ENCODE assay signal across 8 mouse cellular contexts in the genomic region with DNA sequence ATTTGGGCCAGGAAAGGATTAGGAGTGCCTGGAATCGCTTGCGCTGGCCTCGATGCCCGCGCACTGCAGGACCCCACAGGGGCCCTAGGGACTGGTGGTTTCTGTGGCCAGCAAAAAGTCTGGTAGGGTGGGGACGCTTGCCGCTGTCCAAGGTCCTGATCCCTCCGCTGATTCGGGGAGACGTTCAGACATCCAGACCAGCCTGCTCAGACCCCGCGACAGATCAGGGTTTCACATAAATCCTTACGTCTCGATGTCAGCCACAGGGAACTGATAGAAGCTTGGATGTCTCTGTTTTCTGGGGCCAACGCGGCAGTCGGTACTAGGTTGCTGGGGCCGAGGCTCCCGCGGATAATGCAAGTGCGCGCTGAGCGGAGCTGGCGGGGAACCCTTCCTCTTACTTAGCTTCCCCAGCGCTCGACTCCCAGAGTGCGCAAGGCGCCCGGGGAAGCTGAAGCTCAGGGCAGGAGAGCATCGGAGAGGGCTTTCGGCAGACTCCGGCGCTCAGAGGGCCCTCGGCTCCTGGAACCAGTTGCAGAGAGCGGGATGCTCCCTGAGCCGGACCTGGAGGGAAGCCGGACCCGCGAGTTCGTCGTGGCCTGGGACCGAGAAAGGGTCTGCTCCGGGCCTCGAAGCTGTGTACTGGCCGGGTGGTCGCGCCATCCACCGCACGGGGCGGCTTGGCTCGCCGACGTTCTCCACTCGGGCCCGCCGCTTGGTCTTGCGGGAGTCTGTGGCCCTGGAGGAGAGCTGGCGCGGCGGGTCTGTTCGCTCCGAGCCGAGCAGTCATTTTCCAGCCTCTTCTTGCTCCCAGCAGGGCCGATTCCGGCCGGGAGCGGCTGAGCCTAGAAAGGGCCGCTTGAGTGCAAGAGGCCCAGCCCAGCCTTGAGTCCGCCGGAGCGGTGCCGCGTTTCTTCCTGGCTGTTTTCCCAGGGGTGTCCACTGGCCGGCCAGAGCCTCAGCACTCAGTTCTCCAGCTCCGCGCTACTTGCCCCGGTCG. TPM values are rescaled to one million over a fixed set of nuclear protein-coding genes. Genes with fewer than 3 reads are reported as not detected.
DNase-seq lines count a peak whose midpoint lies in the region; ATAC-seq and TF ChIP-seq lines count a peak whose summit lies in the region.
"Had no signal": no experiment of that assay in that cellular context is flagged by ENCODE, and none has a peak within 500 bp of the region (broad histone marks: within the 10 kb centered on the region; RNA-seq: fewer than 3 reads in every experiment).

No protein-coding gene starts in this region.

- peak; percentile 37 for DNase-seq in G1E (ENCODE audit: low spot score)
- peak; percentile 89 for DNase-seq in adrenal gland, postnatal 10 days
- peak; percentile 92 for DNase-seq in forelimb bud, embryonic 11.5 days (ENCODE audit: low read depth, low spot score)
- DNase-seq in hindbrain, postnatal 0 days (ENCODE audit: low spot score) = peak; percentile 58
- DNase-seq in liver = peak; percentile 77

- H3ac ChIP-seq in myocyte (ENCODE audit: control insufficient read depth, insufficient read length) = no peak overlapping the region

- H3K27me3 ChIP-seq in G1E (ENCODE audit: insufficient read depth, low read length) (peaks cover 2% of the 10 kb centered on the region), myocyte (ENCODE audit: control insufficient read depth, insufficient read depth, insufficient read length) (peaks cover 76% of the 10 kb centered on the region)
- peaks cover 51% of the 10 kb centered on the region for H3K27me3 ChIP-seq in hindbrain, postnatal 0 days (ENCODE audit: insufficient read depth, low read length)
- H3K27me3 ChIP-seq in stomach, embryonic 16.5 days (ENCODE audit: control insufficient read depth, insufficient read depth, low read length) = peaks cover 70% of the 10 kb centered on the region

- peak overlapping the region; percentile 24; the same call in 1 of the 2 replicates for H3K9ac ChIP-seq in hindbrain, postnatal 0 days (replicated peaks; ENCODE audit: low read length)
- no peak overlapping the region for H3K9ac ChIP-seq in stomach, embryonic 16.5 days (ENCODE audit: low read length)

- TF ChIP-seq POLR2A in myocyte (IDR thresholded peaks at IDR 0.05; ENCODE audit: insufficient read length, low read depth) = no peak

- no peak for ATAC-seq in G1E (ENCODE audit: extremely low read depth, insufficient number of reproducible peaks, low FRiP score, poor library complexity, severe bottlenecking)
- peak; percentile 46; the same call in 1 of the 2 replicates for ATAC-seq in hindbrain, postnatal 0 days
- ATAC-seq in stomach, embryonic 16.5 days (ENCODE audit: insufficient read depth, low FRiP score) = peak; percentile 58; the same call in 1 of the 2 replicates

- under 1% methylated on average over 78 of the region's 78 CpGs for WGBS in hindbrain, postnatal 0 days
- under 1% methylated on average over 78 of the region's 78 CpGs for WGBS in stomach, embryonic 16.5 days

- H3K36me3 ChIP-seq in G1E (replicated peaks) (no peaks in the 10 kb centered on the region), myocyte (ENCODE audit: control insufficient read depth, insufficient read depth) (no peaks in the 10 kb centered on the region)
- H3K36me3 ChIP-seq in hindbrain, postnatal 0 days (ENCODE audit: insufficient read depth, low read length) = no peaks in the 10 kb centered on the region
- H3K36me3 ChIP-seq in stomach, embryonic 16.5 days (ENCODE audit: control insufficient read depth, insufficient read depth, low read length) = no peaks in the 10 kb centered on the region

- H3K79me2 ChIP-seq in myocyte (ENCODE audit: control insufficient read depth, insufficient read depth) = no peaks in the 10 kb centered on the region

- no peaks in the 10 kb centered on the region for H3K4me1 ChIP-seq in G1E (ENCODE audit: insufficient read depth, low read depth, low read length)
- H3K4me1 ChIP-seq in hindbrain, postnatal 0 days (ENCODE audit: insufficient read depth, low read length) = peaks cover 3% of the 10 kb centered on the region; the same call in 1 of the 2 replicates
- H3K4me1 ChIP-seq in stomach, embryonic 16.5 days (ENCODE audit: control insufficient read depth, insufficient read depth, low read length) = peaks cover 3% of the 10 kb centered on the region; the same call in 1 of the 2 replicates

- peaks cover 33% of the 10 kb centered on the region for H3K9me3 ChIP-seq in G1E (replicated peaks)
- no peaks in the 10 kb centered on the region for H3K9me3 ChIP-seq in hindbrain, postnatal 0 days (ENCODE audit: low read length)
- H3K9me3 ChIP-seq in stomach, embryonic 16.5 days (replicated peaks; ENCODE audit: control insufficient read depth, low read length) = no peaks in the 10 kb centered on the region

- peak overlapping the region; percentile 56 for H3K4me2 ChIP-seq in hindbrain, postnatal 0 days (ENCODE audit: low read depth, low read length)
- no peak overlapping the region for H3K4me2 ChIP-seq in myocyte (ENCODE audit: low read depth)
- peak overlapping the region; percentile 39 for H3K4me2 ChIP-seq in stomach, embryonic 16.5 days (ENCODE audit: low read depth, low read length)

- no peak overlapping the region; the same call in 1 of the 2 replicates for H3K4me3 ChIP-seq in G1E (ENCODE audit: low read depth, low read length)
- H3K4me3 ChIP-seq in hindbrain, postnatal 0 days (ENCODE audit: low read length) = peak overlapping the region; percentile 29
- H3K4me3 ChIP-seq in myocyte = no peak overlapping the region
- peak overlapping the region; percentile 10 for H3K4me3 ChIP-seq in stomach, embryonic 16.5 days (replicated peaks; ENCODE audit: low read length)

- TF ChIP-seq CTCF in G1E (IDR thresholded peaks at IDR 0.05; ENCODE audit: low read depth, low read length) = no peak
- no peak for TF ChIP-seq CTCF in hindbrain, postnatal 0 days (IDR thresholded peaks at IDR 0.05; ENCODE audit: low read depth)

- H3K27ac ChIP-seq in hindbrain, postnatal 0 days = no peak overlapping the region
- no peak overlapping the region for H3K27ac ChIP-seq in stomach, embryonic 16.5 days (ENCODE audit: low read length)

TF ChIP-seq in myocyte, 11 proteins besides CTCF, POLR2A, EP300 and RAD21:
- TF ChIP-seq USF1 (IDR thresholded peaks at IDR 0.05; ENCODE audit: low read depth) = no peak
- peak; percentile 94 for TF ChIP-seq REST (IDR thresholded peaks at IDR 0.05; ENCODE audit: insufficient read depth, insufficient read length)

RNA-seq across cellular contexts. Expression of gene Prrxl1, which starts 1.7 kb away (rescaled TPM):
- total RNA-seq in G1E (2014; fragmentation: Nextera tagmentation) = not detected in 2 replicates
- 0.06 and 0.22 TPM in 2 replicates for total RNA-seq in G1E (2017)
- polyA plus RNA-seq in G1E (2012) = not detected in 2 replicates
- under 1 TPM; 0.57 to 0.73 TPM for total RNA-seq in adrenal gland, postnatal 10 days (2021)
- 17.8 and 24.2 TPM in 2 replicates for total RNA-seq in hindbrain, postnatal 0 days (2014; rRNA removed)
- 24.1 and 28.0 TPM in 2 replicates for polyA plus RNA-seq in hindbrain, postnatal 0 days (2015; fragmentation: Nextera tagmentation; extraction: Ambion mirVana)
- polyA plus RNA-seq in myocyte (2012; fragmentation: generic; extraction: Trizol) = not detected
- 0.46 and 0.70 TPM in 2 replicates for polyA plus RNA-seq in stomach, embryonic 16.5 days (2015; fragmentation: Nextera tagmentation; extraction: Ambion mirVana)
- total RNA-seq: gastrocnemius, adult 8-10 months had no signal

Comparison
In these comparisons a context has a peak if more than half of its experiments do, and no peak if none do; other contexts are left out.
1. DNase-seq: peak in every context shown above with its lines; median percentile 92 in forelimb bud, embryonic 11.5 days; 89 in adrenal gland, postnatal 10 days; 77 in liver; 58 in hindbrain, postnatal 0 days; 37 in G1E.
2. H3K4me3 ChIP-seq: peak in hindbrain, postnatal 0 days (single experiment) and stomach, embryonic 16.5 days (single experiment); none in G1E (single experiment) and myocyte (single experiment).
3. RNA of gene Prrxl1, which starts 1.7 kb away (polyA plus RNA-seq): 24.1 to 28.0 TPM in hindbrain, postnatal 0 days; 0.46 to 0.70 TPM in stomach, embryonic 16.5 days, not detected in G1E and not detected in myocyte (single experiment); every median in the first group is over 10 times any median in the second.